Mouse (Mus musculus): Measurements from ENCODE around the gene Retreg2. TPM values are rescaled to one million over a fixed set of nuclear protein-coding genes. Genes with fewer than 3 reads are reported as not detected.

Gene Retreg2
- polyA plus RNA-seq, 1 experiment from 2014 or later = 35.4 TPM

- no peak overlapping the region for H3K4me2 ChIP-seq (ENCODE audit: low read depth, low read length)
- H3K27ac ChIP-seq (ENCODE audit: low read length) = no peak overlapping the region
- H3K4me1 ChIP-seq (ENCODE audit: control insufficient read depth, insufficient read depth, low read length) = no peaks in the 10 kb centered on the region
- ATAC-seq (ENCODE audit: insufficient read depth, low FRiP score) = no peak
- H3K27me3 ChIP-seq (ENCODE audit: control insufficient read depth, insufficient read depth, low read length) = no peaks in the 10 kb centered on the region
- no peak overlapping the region for H3K9ac ChIP-seq (ENCODE audit: low read length)
- H3K9me3 ChIP-seq (replicated peaks; ENCODE audit: control insufficient read depth, low read length) = no peaks in the 10 kb centered on the region
- no peaks in the 10 kb centered on the region for H3K36me3 ChIP-seq (ENCODE audit: control insufficient read depth, insufficient read depth, low read length)
- no peak overlapping the region for H3K4me3 ChIP-seq (replicated peaks; ENCODE audit: low read length)
- 54% methylated on average over 5 of the region's 5 CpGs for WGBS
These were observed 17.1 kb downstream of the Retreg2 start for GRCm38 (mm10) chr1:75159540-75160255.

GRCm38 (mm10) chr1:75160256-75160617, 17.7 kb downstream of the Retreg2 start:
- no peaks in the 10 kb centered on the region for H3K27me3 ChIP-seq (ENCODE audit: control insufficient read depth, insufficient read depth, low read length)
- 72% methylated on average over 4 of the region's 4 CpGs for whole genome bisulfite sequencing

GRCm38 (mm10) chr1:75168093-75168471, 25.5 kb downstream of the Retreg2 start:
- peak overlapping the region; percentile 87 for H3K9ac ChIP-seq (ENCODE audit: low read length)
- H3K4me1 ChIP-seq (ENCODE audit: control insufficient read depth, insufficient read depth, low read length) = peaks cover 13% of the 10 kb centered on the region; the same call in 1 of the 2 replicates
- peak overlapping the region; percentile 92 for H3K4me2 ChIP-seq (ENCODE audit: low read depth, low read length)
- 6% methylated on average over 7 of the region's 7 CpGs for WGBS
- peak overlapping the region; percentile 89 for H3K4me3 ChIP-seq (replicated peaks; ENCODE audit: low read length)
- H3K9me3 ChIP-seq (replicated peaks; ENCODE audit: control insufficient read depth, low read length) = no peaks in the 10 kb centered on the region
- peak overlapping the region; percentile 92 for H3K27ac ChIP-seq (ENCODE audit: low read length)
- peak; percentile 6; the same call in 1 of the 2 replicates for ATAC-seq (ENCODE audit: insufficient read depth, low FRiP score)
- no peaks in the 10 kb centered on the region for H3K27me3 ChIP-seq (ENCODE audit: control insufficient read depth, insufficient read depth, low read length)
- 0 out of 2 replicates have a peak, but pooled peaks cover 8% of the 10 kb centered on the region for H3K36me3 ChIP-seq (ENCODE audit: control insufficient read depth, insufficient read depth, low read length)

More at GRCm38 (mm10) chr1:75160256-75160617, 17.7 kb downstream of the Retreg2 start:
- Histone ChIP-seq H3K9me3 (replicated peaks; ENCODE audit: control insufficient read depth, low read length) (no peaks in the 10 kb centered on the region), H3K27ac (ENCODE audit: low read length) (no peak overlapping the region), H3K4me1 (ENCODE audit: control insufficient read depth, insufficient read depth, low read length) (no peaks in the 10 kb centered on the region), H3K36me3 (ENCODE audit: control insufficient read depth, insufficient read depth, low read length) (no peaks in the 10 kb centered on the region), H3K4me2 (ENCODE audit: low read depth, low read length) (no peak overlapping the region), H3K4me3 (replicated peaks; ENCODE audit: low read length) (no peak overlapping the region), H3K9ac (ENCODE audit: low read length) (no peak overlapping the region)
- no peak for ATAC-seq (ENCODE audit: insufficient read depth, low FRiP score)

GRCm38 (mm10) chr1:75168472-75169464, 26.2 kb downstream of the Retreg2 start, which contains the start of gene Zfand2b:
Gene Zfand2b (plus strand): TSS chr1:75168646.
- Histone ChIP-seq H3K4me1 (ENCODE audit: control insufficient read depth, insufficient read depth, low read length) (peaks cover 13% of the 10 kb centered on the region; the same call in 1 of the 2 replicates), H3K4me2 (ENCODE audit: low read depth, low read length) (peak within 1 kb of the TSS; percentile 92), H3K27ac (ENCODE audit: low read length) (peak within 1 kb of the TSS; percentile 92), H3K9me3 (replicated peaks; ENCODE audit: control insufficient read depth, low read length) (no peaks in the 10 kb centered on the region), H3K4me3 (replicated peaks; ENCODE audit: low read length) (peak within 1 kb of the TSS; percentile 89), H3K36me3 (ENCODE audit: control insufficient read depth, insufficient read depth, low read length) (peaks cover 8% of the 10 kb centered on the region; the same call in 1 of the 2 replicates), H3K9ac (ENCODE audit: low read length) (peak within 1 kb of the TSS; percentile 87), H3K27me3 (ENCODE audit: control insufficient read depth, insufficient read depth, low read length) (no peaks in the 10 kb centered on the region)
- ATAC-seq (ENCODE audit: insufficient read depth, low FRiP score) = peak; percentile 99
- WGBS = under 1% methylated on average over 57 of the region's 59 CpGs

- Histone ChIP-seq H3K27me3 (ENCODE audit: control insufficient read depth, insufficient read depth, low read length) (no peaks in the 10 kb centered on the region), H3K4me3 (replicated peaks; ENCODE audit: low read length) (peak overlapping the region; percentile 61), H3K36me3 (ENCODE audit: control insufficient read depth, insufficient read depth, low read length) (peaks cover 12% of the 10 kb centered on the region), H3K9me3 (replicated peaks; ENCODE audit: control insufficient read depth, low read length) (0 out of 2 replicates have a peak, but pooled peaks cover 3% of the 10 kb centered on the region), H3K9ac (ENCODE audit: low read length) (peak overlapping the region; percentile 73), H3K27ac (ENCODE audit: low read length) (0 out of 2 replicates have a peak overlapping the region, but pooled peaks have one; percentile 43), H3K4me1 (ENCODE audit: control insufficient read depth, insufficient read depth, low read length) (peaks cover 13% of the 10 kb centered on the region), H3K4me2 (ENCODE audit: low read depth, low read length) (peak overlapping the region; percentile 97)
- peak; percentile 8; the same call in 1 of the 2 replicates for ATAC-seq (ENCODE audit: insufficient read depth, low FRiP score)
- WGBS = 7% methylated on average over 23 of the region's 23 CpGs
These were observed 36.9 kb downstream of the Retreg2 start for GRCm38 (mm10) chr1:75179334-75180104.

GRCm38 (mm10) chr1:75180105-75180590, 37.6 kb downstream of the Retreg2 start, which contains the start of gene Abcb6:
Gene Abcb6 (minus strand): TSS chr1:75180392.
- H3K27ac ChIP-seq (ENCODE audit: low read length) = 0 out of 2 replicates have a peak within 1 kb of the TSS, but pooled peaks have one; percentile 43
- H3K9ac ChIP-seq (ENCODE audit: low read length) = peak within 1 kb of the TSS; percentile 73
- H3K4me2 ChIP-seq (ENCODE audit: low read depth, low read length) = peak within 1 kb of the TSS; percentile 97
- peaks cover 9% of the 10 kb centered on the region for H3K36me3 ChIP-seq (ENCODE audit: control insufficient read depth, insufficient read depth, low read length)
- WGBS = under 1% methylated on average over 31 of the region's 31 CpGs
- H3K4me3 ChIP-seq (replicated peaks; ENCODE audit: low read length) = peak within 1 kb of the TSS; percentile 61
- H3K27me3 ChIP-seq (ENCODE audit: control insufficient read depth, insufficient read depth, low read length) = no peaks in the 10 kb centered on the region
- peak; percentile 91 for ATAC-seq (ENCODE audit: insufficient read depth, low FRiP score)
- peaks cover 13% of the 10 kb centered on the region for H3K4me1 ChIP-seq (ENCODE audit: control insufficient read depth, insufficient read depth, low read length)
- 0 out of 2 replicates have a peak, but pooled peaks cover 3% of the 10 kb centered on the region for H3K9me3 ChIP-seq (replicated peaks; ENCODE audit: control insufficient read depth, low read length)

- ATAC-seq (ENCODE audit: insufficient read depth, low FRiP score) = no peak
- H3K4me2 ChIP-seq (ENCODE audit: low read depth, low read length) = peak overlapping the region; percentile 97
- no peak overlapping the region for H3K27ac ChIP-seq (ENCODE audit: low read length)
- peaks cover 13% of the 10 kb centered on the region for H3K4me1 ChIP-seq (ENCODE audit: control insufficient read depth, insufficient read depth, low read length)
- peak overlapping the region; percentile 61; the same call in 1 of the 2 replicates for H3K4me3 ChIP-seq (replicated peaks; ENCODE audit: low read length)
- H3K36me3 ChIP-seq (ENCODE audit: control insufficient read depth, insufficient read depth, low read length) = peaks cover 9% of the 10 kb centered on the region
- H3K9ac ChIP-seq (ENCODE audit: low read length) = 0 out of 2 replicates have a peak overlapping the region, but pooled peaks have one; percentile 5
- 0 out of 2 replicates have a peak, but pooled peaks cover 3% of the 10 kb centered on the region for H3K9me3 ChIP-seq (replicated peaks; ENCODE audit: control insufficient read depth, low read length)
- H3K27me3 ChIP-seq (ENCODE audit: control insufficient read depth, insufficient read depth, low read length) = no peaks in the 10 kb centered on the region
- WGBS = 31% methylated on average over 7 of the region's 7 CpGs
These were observed 38.2 kb downstream of the Retreg2 start for GRCm38 (mm10) chr1:75180741-75181140.

GRCm38 (mm10) chr1:75181377-75181870, 38.8 kb downstream of the Retreg2 start:
- H3K4me3 ChIP-seq (replicated peaks; ENCODE audit: low read length) = no peak overlapping the region
- H3K36me3 ChIP-seq (ENCODE audit: control insufficient read depth, insufficient read depth, low read length) = peaks cover 15% of the 10 kb centered on the region
- WGBS = 85% methylated on average over 4 of the region's 4 CpGs
- no peak for ATAC-seq (ENCODE audit: insufficient read depth, low FRiP score)
- no peaks in the 10 kb centered on the region for H3K27me3 ChIP-seq (ENCODE audit: control insufficient read depth, insufficient read depth, low read length)
- no peak overlapping the region for H3K4me2 ChIP-seq (ENCODE audit: low read depth, low read length)
- H3K27ac ChIP-seq (ENCODE audit: low read length) = no peak overlapping the region
- peaks cover 13% of the 10 kb centered on the region for H3K4me1 ChIP-seq (ENCODE audit: control insufficient read depth, insufficient read depth, low read length)
- H3K9ac ChIP-seq (ENCODE audit: low read length) = no peak overlapping the region
- 0 out of 2 replicates have a peak, but pooled peaks cover 3% of the 10 kb centered on the region for H3K9me3 ChIP-seq (replicated peaks; ENCODE audit: control insufficient read depth, low read length)
